Mouse (Mus musculus): ENCODE measurements around the gene Frem2.

DNA sequence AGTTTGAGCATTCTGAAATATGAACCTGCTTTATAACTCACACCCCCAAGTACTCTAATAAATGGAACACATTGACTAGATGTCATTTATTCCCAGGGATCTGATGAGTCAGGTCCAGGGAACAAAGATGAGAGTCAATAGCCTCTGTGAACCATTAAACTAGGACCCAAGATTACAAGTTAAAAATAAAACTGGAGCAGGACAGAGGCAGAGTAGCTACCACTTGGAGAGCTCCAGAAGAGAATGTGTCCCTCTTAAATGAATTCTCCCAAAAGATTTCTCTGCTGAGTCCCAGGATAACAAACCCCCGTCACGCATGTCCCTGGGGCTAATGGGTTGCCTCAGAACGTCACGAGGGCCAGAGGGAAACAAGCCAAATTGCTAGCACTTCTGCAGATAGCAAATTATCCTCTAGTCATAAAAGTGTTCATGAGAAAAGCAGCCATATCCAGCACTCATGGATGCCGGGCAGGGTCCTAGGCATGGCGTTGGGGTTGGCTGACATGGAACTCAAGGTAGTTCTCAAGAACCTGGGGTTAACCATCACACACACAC, 158.7 kb downstream of the Frem2 start:
- TF ChIP-seq POLR2A (IDR thresholded peaks at IDR 0.05; ENCODE audit: borderline replicate concordance, extremely low read depth, low read depth, low read length) (no peak), CTCF (IDR thresholded peaks at IDR 0.05; ENCODE audit: insufficient read depth, low read length) (no peak)

Measured in lung, adult 2 months (tissue).